Mouse (Mus musculus) heart, embryonic 10.5 days (tissue): ENCODE measurements around the gene Ralb. TPM values are rescaled to one million over a fixed set of nuclear protein-coding genes. Genes with fewer than 3 reads are reported as not detected.

Experiments used
- DNase-seq: peaks from one replicate; pipeline ENCODE4 v3.0.0-alpha.2; 2017; ENCODE audit warnings: low spot score
- H3K27ac ChIP-seq: fragments of 300-500 bp; sonication (generic); 2 replicates; pipeline ENCODE4 v1.5.1; 2016; ENCODE audit warnings: mild to moderate bottlenecking
- H3K27me3 ChIP-seq: fragments of 300-500 bp; sonication (generic); 2 replicates; pipeline ENCODE4 v1.6.1; 2016; ENCODE audit warnings: mild to moderate bottlenecking; ENCODE audit not compliant: poor library complexity, insufficient read depth, severe bottlenecking
- H3K36me3 ChIP-seq: fragments of 300-500 bp; sonication (generic); 2 replicates; pipeline ENCODE4 v1.6.1; 2016; ENCODE audit warnings: mild to moderate bottlenecking, moderate library complexity
- H3K4me1 ChIP-seq: fragments of 300-500 bp; sonication (generic); 2 replicates; pipeline ENCODE4 v1.6.1; 2016; ENCODE audit warnings: mild to moderate bottlenecking
- H3K4me3 ChIP-seq: fragments of 300-500 bp; sonication (generic); 2 replicates; pipeline ENCODE4 v1.5.1; 2016; ENCODE audit warnings: mild to moderate bottlenecking, moderate library complexity
- H3K9me3 ChIP-seq: fragments of 300-500 bp; sonication (generic); 2 replicates; pipeline ENCODE4 v1.6.1; 2016; ENCODE audit warnings: mild to moderate bottlenecking, moderate library complexity
- WGBS: fragments of 180-500 bp; shearing (Covaris S2); methylation state at CpG from one replicate; pipeline ENCODE4 v1.1.7; 2016; 5-methylcytosine and 5-hydroxymethylcytosine counted together
- polyA plus RNA-seq: library from polyadenylated mRNA; unstranded; fragments of >200 nt; fragmentation: Nextera tagmentation; extraction: Ambion mirVana; gene quantifications from 2 replicates; pipeline ENCODE4 v1.2.1, GENCODE M21; 2016

Ralb gene
- polyA plus RNA-seq, 1 experiment from 2014 or later = 176 TPM

DNA sequence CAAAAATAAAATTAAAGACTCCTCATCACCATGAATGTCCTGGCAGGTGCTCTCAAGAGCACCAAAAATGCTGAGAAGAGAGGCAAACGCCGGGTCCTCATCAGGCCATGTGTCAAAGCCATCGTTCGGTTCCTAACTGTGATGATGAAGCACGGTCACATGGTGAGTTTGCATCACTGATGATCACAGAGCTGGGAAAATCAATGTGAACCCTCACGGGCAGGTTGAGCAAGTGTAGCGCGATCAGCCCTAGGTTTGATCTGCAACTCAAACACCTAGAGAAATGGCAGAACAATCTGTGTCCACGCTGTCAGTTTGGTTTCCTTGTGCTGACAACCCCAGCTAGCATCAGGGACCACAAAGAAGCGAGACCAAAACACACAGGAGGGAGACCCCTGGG, 5.1 kb downstream of the Ralb start:
- Histone ChIP-seq H3K36me3 (peaks cover 24% of the 10 kb centered on the region), H3K27me3 (no peaks in the 10 kb centered on the region), H3K27ac (no peak overlapping the region), H3K9me3 (no peaks in the 10 kb centered on the region), H3K4me3 (no peak overlapping the region), H3K4me1 (peaks cover 60% of the 10 kb centered on the region)
- DNase-seq = no peak
- WGBS = 91% methylated on average over 10 of the region's 10 CpGs

GRCm38 (mm10) chr1:119498536-119499231, 5.9 kb downstream of the Ralb start:
- Histone ChIP-seq H3K4me1 (peaks cover 58% of the 10 kb centered on the region), H3K27me3 (no peaks in the 10 kb centered on the region), H3K36me3 (peaks cover 24% of the 10 kb centered on the region), H3K27ac (peak overlapping the region; percentile 14; the same call in 1 of the 2 replicates), H3K4me3 (no peak overlapping the region), H3K9me3 (no peaks in the 10 kb centered on the region)
- DNase-seq = no peak
- 80% methylated on average over 9 of the region's 9 CpGs for WGBS

DNA sequence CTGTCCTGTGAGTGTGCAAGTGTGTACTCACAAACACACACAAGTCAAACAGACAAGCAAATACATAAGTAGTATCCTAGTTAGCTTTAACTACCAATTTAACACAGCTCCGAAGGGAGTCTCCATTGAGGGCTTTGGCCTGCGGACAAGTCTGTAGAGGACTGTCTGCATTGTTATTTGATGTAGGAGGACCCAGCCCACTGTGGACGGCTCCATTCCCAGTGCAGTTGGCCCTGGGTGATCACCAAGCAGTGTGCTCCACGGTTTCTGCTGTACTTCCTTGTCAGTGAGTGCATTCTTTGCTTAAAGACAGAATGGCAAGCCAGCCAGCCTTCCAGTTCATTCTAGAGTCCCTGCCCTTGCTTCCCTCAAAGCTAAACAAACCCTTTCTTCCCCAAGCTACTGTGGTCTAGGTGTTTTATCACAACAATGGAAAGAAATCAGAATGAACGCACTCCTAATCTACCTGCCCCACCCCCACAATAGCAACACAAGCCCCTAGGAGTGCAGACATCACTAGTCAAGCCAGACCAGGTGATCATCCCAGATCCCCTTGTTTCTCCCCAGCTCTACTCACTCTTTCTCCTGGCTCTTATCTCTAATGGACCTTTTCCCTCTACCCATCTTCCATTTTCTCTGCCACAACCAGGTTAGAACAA, 7.1 kb downstream of the Ralb start:
- Histone ChIP-seq H3K9me3 (no peaks in the 10 kb centered on the region), H3K27ac (no peak overlapping the region), H3K27me3 (no peaks in the 10 kb centered on the region), H3K4me3 (no peak overlapping the region), H3K4me1 (peaks cover 53% of the 10 kb centered on the region), H3K36me3 (peaks cover 27% of the 10 kb centered on the region)
- DNase-seq = no peak
- 76% methylated on average over 5 of the region's 5 CpGs for WGBS

GRCm38 (mm10) chr1:119495396-119495775, 9.2 kb downstream of the Ralb start:
- no peak overlapping the region for H3K4me3 ChIP-seq
- WGBS = 91% methylated on average over 6 of the region's 6 CpGs
- H3K9me3 ChIP-seq = no peaks in the 10 kb centered on the region
- H3K27me3 ChIP-seq = no peaks in the 10 kb centered on the region
- no peak for DNase-seq
- H3K36me3 ChIP-seq = peaks cover 18% of the 10 kb centered on the region; the same call in 1 of the 2 replicates
- H3K4me1 ChIP-seq = peaks cover 51% of the 10 kb centered on the region
- H3K27ac ChIP-seq = no peak overlapping the region

DNA sequence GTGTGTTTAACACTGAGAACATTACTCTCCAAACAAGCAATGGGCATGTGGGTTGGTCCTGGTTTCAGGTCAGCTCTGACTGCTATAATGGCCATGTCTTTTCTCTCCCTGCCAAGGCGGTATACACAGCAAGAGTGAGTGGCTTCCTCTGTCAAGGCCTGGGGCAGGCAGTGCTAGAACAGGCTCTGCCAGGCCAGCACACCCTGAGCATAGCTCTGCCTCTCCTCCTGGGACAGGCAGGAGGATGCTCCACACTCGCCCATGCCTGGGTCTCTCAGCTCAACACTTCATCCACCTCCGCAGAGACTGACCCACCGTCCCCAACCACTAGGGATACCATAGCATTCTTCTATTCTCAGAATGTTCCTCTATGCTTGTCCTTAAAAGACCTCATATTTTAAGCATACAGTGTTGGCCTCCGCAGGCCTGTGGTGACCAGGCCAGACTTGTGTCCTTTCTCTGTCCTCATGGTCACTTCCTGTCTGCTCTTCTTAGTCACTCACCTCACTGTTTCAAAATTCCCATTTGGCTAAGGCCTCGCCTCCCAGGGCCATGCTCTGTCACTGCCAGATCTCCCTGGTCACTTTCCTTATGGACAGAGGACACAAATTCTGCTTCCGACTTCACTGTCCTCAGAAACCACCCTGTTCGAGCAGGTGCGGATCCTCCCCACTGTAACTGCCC, 9.7 kb downstream of the Ralb start:
- no peak for DNase-seq
- H3K4me3 ChIP-seq = no peak overlapping the region
- 91% methylated on average over 9 of the region's 9 CpGs for WGBS
- H3K36me3 ChIP-seq = peaks cover 17% of the 10 kb centered on the region; the same call in 1 of the 2 replicates
- no peak overlapping the region for H3K27ac ChIP-seq
- H3K27me3 ChIP-seq = no peaks in the 10 kb centered on the region
- no peaks in the 10 kb centered on the region for H3K9me3 ChIP-seq
- peaks cover 51% of the 10 kb centered on the region for H3K4me1 ChIP-seq

DNA sequence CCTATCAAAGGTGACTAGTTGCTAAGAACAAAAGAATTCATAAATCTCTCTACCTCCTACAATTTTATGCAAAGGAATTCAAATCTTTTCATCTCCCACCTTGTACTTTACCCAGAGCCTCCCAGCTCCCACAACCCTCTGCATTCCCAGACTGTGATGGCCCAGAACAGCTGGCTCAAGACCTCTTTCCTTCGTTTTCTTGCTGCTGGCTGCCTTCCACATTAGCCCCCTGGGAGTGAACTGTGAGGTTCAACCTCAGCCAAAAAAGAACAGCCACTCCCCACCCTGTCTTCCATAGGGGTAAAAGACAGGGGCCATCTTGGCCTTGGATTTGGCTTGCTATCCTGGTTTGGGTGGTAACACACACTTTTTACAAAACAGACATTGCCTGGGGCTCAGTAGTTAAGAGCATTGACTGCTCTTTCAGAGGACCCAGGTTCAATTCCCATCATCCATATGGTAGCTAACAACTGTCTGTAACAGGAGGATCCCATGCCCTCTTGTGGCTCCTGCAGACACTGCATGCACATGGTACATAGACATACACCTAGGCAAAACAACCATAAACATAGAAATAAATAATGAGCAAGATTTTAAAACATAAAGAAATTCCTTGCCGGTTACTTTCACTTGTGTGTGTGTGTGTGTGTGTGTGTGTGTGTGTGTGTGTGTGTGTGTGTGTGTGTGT, 10.4 kb downstream of the Ralb start:
- DNase-seq = no peak
- Histone ChIP-seq H3K9me3 (no peaks in the 10 kb centered on the region), H3K4me1 (peaks cover 48% of the 10 kb centered on the region), H3K36me3 (peaks cover 16% of the 10 kb centered on the region; the same call in 1 of the 2 replicates), H3K4me3 (no peak overlapping the region), H3K27ac (no peak overlapping the region), H3K27me3 (no peaks in the 10 kb centered on the region)
- 76% methylated on average over 2 of the region's 2 CpGs for WGBS

DNA sequence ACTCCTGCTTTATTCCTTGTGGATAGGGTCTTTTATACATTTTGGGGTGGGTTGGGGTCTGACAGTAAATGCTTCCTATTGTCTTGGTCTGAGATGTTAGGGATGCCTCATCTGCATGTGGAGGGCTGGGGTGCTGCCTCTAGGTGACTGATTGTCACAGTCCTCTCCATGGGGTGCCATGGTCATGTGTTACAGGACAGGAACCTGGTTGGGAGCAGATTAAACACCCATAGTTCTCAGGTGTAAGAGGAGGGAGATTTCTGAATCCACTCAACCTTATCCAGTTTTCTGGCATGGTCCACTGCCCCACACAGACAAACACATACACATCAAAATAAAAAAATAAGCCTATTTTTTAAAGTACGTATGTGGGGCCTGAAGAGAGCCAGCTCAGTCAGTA, 12.1 kb downstream of the Ralb start:
- Histone ChIP-seq H3K27ac (no peak overlapping the region; the same call in 1 of the 2 replicates), H3K9me3 (no peaks in the 10 kb centered on the region), H3K4me1 (peaks cover 45% of the 10 kb centered on the region), H3K36me3 (peaks cover 14% of the 10 kb centered on the region; the same call in 1 of the 2 replicates), H3K27me3 (no peaks in the 10 kb centered on the region), H3K4me3 (no peak overlapping the region)
- 88% methylated on average over 1 of the region's 1 CpGs for WGBS
- DNase-seq = no peak

DNA sequence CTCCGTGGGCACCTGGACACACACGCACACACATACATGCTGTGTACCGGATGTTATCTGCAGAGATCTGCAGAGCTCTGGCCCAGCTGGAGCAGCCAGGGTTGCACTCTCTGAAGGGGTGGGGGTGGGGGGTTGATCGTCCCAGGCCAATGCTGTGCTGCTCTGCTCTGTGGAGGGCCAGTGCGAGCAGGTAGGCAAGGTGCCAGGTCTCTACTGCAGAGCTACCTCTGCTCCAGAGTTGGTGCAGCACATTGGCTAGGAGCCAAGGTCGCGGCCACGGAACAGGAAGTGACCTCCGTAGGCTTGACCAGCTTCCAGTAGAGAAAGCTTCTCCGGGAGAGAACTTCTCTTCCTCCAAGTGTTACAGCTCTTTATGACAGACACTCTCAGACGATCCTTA, 12.5 kb downstream of the Ralb start:
- H3K27me3 ChIP-seq = no peaks in the 10 kb centered on the region
- DNase-seq = no peak
- H3K36me3 ChIP-seq = peaks cover 14% of the 10 kb centered on the region; the same call in 1 of the 2 replicates
- 43% methylated on average over 11 of the region's 11 CpGs for WGBS
- no peak overlapping the region; the same call in 1 of the 2 replicates for H3K27ac ChIP-seq
- H3K9me3 ChIP-seq = no peaks in the 10 kb centered on the region
- peak overlapping the region; percentile 8; the same call in 1 of the 2 replicates for H3K4me3 ChIP-seq
- peaks cover 45% of the 10 kb centered on the region for H3K4me1 ChIP-seq

DNA sequence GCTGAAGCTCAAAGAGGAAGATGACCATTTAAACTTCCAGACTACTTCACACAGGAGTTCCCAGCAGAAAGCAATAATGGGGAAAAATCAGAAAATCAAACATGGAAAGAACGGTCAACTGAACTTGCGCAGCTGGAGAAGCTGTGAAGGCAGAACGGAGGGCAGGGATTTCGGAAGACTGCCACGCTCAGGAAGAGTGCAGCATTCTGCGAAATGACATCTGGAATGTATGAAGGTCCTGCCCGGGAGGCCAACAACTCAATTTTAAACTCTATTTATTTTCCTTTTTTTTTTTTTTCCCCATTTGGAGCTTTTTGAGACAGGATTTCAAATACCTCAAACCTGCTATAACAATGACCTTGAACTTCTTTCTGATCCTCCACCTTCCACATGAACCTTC, 13.8 kb downstream of the Ralb start:
- Histone ChIP-seq H3K4me3 (no peak overlapping the region), H3K36me3 (peaks cover 14% of the 10 kb centered on the region; the same call in 1 of the 2 replicates), H3K4me1 (peaks cover 49% of the 10 kb centered on the region)

DNA sequence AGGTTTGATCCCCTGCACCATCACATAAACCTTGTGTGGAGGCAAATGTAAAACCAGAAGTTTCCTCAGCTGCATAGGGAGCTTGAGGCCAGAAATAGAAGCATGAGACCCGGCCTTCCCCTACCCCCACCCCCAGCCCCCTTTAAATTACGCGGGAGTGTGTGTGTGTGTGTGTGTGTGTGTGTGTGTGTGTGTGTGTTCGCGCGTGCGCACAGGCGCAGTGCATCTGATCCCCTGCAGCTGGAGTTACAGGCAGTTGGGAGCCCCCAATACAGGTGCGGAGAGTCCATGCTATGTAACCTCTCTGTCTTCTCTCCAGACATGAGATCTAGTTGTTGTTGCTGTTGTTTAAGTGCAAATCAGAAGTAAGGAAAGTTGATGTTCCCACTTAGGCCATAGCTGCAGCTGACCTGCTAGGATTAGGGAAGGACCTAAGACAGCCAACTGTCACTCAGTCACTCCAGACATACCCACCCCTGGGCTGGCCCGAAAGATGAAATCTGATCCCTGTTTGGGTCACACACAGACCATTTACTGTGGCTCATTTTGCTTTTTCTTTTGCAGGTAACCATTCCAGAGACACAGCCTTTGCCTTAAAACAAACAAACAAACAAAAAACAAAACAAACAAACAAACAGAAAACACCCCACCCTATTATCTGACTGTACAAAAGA, 16.5 kb downstream of the Ralb start:
- Histone ChIP-seq H3K27ac (peak overlapping the region; percentile 42; the same call in 1 of the 2 replicates), H3K36me3 (peaks cover 8% of the 10 kb centered on the region; the same call in 1 of the 2 replicates), H3K27me3 (no peaks in the 10 kb centered on the region), H3K4me3 (peak overlapping the region; percentile 15; the same call in 1 of the 2 replicates), H3K4me1 (peaks cover 61% of the 10 kb centered on the region), H3K9me3 (no peaks in the 10 kb centered on the region)
- WGBS = 46% methylated on average over 10 of the region's 10 CpGs
- no peak for DNase-seq

More for the DNA sequence above, 13.8 kb downstream of the Ralb start:
- no peak overlapping the region for H3K27ac ChIP-seq
- DNase-seq = no peak
- no peaks in the 10 kb centered on the region for H3K27me3 ChIP-seq
- H3K9me3 ChIP-seq = no peaks in the 10 kb centered on the region
- WGBS = 89% methylated on average over 7 of the region's 7 CpGs

DNA sequence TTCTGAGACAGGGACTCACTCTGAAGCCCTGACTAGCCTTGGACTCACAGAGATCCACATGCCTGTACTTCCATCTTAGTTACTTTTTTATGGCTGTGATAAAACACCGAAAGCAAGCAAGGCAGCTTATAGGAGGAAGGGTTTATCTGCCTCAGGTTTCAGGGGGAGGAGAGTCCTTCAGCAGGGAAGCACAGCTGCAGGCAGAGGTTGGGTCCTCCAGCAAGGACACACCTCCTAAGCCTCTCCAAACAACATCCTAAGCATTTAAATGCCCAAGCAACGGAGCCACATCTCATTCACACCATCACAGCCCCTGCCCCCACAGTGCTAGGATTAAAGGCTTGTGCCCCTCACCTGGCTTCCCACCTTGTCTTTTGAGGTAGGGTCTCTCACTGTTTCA, 18.8 kb downstream of the Ralb start:
- 15% methylated on average over 2 of the region's 2 CpGs for WGBS
- Histone ChIP-seq H3K9me3 (no peaks in the 10 kb centered on the region), H3K36me3 (peaks cover 25% of the 10 kb centered on the region), H3K4me3 (no peak overlapping the region), H3K27ac (0 out of 2 replicates have a peak overlapping the region, but pooled peaks have one; percentile 25), H3K4me1 (peaks cover 49% of the 10 kb centered on the region), H3K27me3 (no peaks in the 10 kb centered on the region)
- DNase-seq = no peak

- no peak for DNase-seq
- peaks cover 52% of the 10 kb centered on the region for H3K4me1 ChIP-seq
- H3K4me3 ChIP-seq = no peak overlapping the region
- no peaks in the 10 kb centered on the region for H3K9me3 ChIP-seq
- peaks cover 30% of the 10 kb centered on the region for H3K36me3 ChIP-seq
- no peaks in the 10 kb centered on the region for H3K27me3 ChIP-seq
- WGBS = 50% methylated on average over 3 of the region's 3 CpGs
- H3K27ac ChIP-seq = no peak overlapping the region
Measured at GRCm38 (mm10) chr1:119484457-119484856, 20.1 kb downstream of the Ralb start.
